In the genomic region with DNA sequence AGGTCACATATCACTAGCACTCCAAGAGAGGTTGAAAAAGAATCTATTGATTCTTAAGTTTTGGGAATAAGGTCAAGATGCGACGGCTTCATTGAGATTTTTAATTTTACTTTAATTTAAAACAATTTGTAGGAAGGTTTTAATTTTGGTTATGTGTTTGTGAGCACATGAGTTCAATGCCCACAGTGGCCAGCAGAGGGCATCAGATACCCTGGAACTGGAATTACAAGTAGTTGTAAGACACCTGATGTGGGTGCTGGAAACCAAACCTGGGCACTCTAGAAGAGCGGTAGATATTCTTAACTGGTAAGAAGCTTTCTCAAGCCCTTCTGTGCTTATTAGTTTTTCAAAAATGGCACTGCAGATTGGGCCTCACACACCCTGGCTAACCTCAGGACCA, we compare ENCODE assay signal across 17 mouse cellular contexts.
A peak's percentile ranks its signal among the peaks of the same experiment; 100 is the strongest.
DNase-seq lines count a peak whose midpoint lies in the region; ATAC-seq and TF ChIP-seq lines count a peak whose summit lies in the region.
"Had no signal": no experiment of that assay in that cellular context is flagged by ENCODE, and none has a peak within 500 bp of the region (broad histone marks: within the 10 kb centered on the region; RNA-seq: fewer than 3 reads in every experiment).

No protein-coding gene starts in this region.

- H3K9me3 ChIP-seq in E14TG2a.4 (ENCODE audit: low read length), result peaks cover 6% of the 10 kb centered on the region
- peaks cover 6% of the 10 kb centered on the region for H3K9me3 ChIP-seq in liver, postnatal 0 days (ENCODE audit: low read length)
- H3K9me3 ChIP-seq in forebrain, embryonic 16.5 days (ENCODE audit: control insufficient read depth, low read length), result peaks cover 6% of the 10 kb centered on the region
- H3K9me3 ChIP-seq: midbrain, embryonic 15.5 days had no signal

- peaks cover 22% of the 10 kb centered on the region; the same call in 1 of the 2 replicates for H3K36me3 ChIP-seq in E14TG2a.4 (ENCODE audit: insufficient read depth, low read length)
- H3K36me3 ChIP-seq in liver, postnatal 0 days (replicated peaks; ENCODE audit: insufficient read depth, low read length), result no peaks in the 10 kb centered on the region
- no peaks in the 10 kb centered on the region; the same call in 1 of the 2 replicates for H3K36me3 ChIP-seq in forebrain, embryonic 16.5 days (ENCODE audit: control insufficient read depth, insufficient read depth)
- H3K36me3 ChIP-seq: midbrain, embryonic 15.5 days had no signal

- no peak for ATAC-seq in liver, postnatal 0 days
- ATAC-seq in erythroblast, adult 5-6 weeks (replicated peaks; ENCODE audit: low FRiP score, poor library complexity, severe bottlenecking), result no peak
- no peak for ATAC-seq in forebrain, embryonic 16.5 days
- ATAC-seq: midbrain, embryonic 15.5 days; Patski had no signal

- peak; percentile 72 for TF ChIP-seq CTCF in E14TG2a.4 (conservative IDR thresholded peaks at IDR 0.05; ENCODE audit: low read length)
- TF ChIP-seq CTCF in liver, postnatal 0 days (IDR thresholded peaks at IDR 0.05; ENCODE audit: low read depth), result peak; percentile 50

- no peak overlapping the region for H3K4me2 ChIP-seq in liver, postnatal 0 days (ENCODE audit: low read depth, low read length)
- no peak overlapping the region for H3K4me2 ChIP-seq in forebrain, embryonic 16.5 days (ENCODE audit: low read length)
- H3K4me2 ChIP-seq: forebrain, embryonic 12.5 days; midbrain, embryonic 15.5 days had no signal

- TF ChIP-seq EP300 in liver, postnatal 0 days (IDR thresholded peaks at IDR 0.05; ENCODE audit: low read depth), result no peak

- H3K9ac ChIP-seq in liver, postnatal 0 days (replicated peaks), result no peak overlapping the region
- H3K9ac ChIP-seq in forebrain, embryonic 16.5 days (replicated peaks; ENCODE audit: low read depth, low read length), result no peak overlapping the region
- H3K9ac ChIP-seq: forebrain, embryonic 12.5 days; midbrain, embryonic 15.5 days had no signal

- no peaks in the 10 kb centered on the region for H3K27me3 ChIP-seq in E14TG2a.4 (ENCODE audit: insufficient read depth, low read length)
- H3K27me3 ChIP-seq in liver, postnatal 0 days (ENCODE audit: insufficient read depth, low read length), result no peaks in the 10 kb centered on the region
- no peaks in the 10 kb centered on the region for H3K27me3 ChIP-seq in forebrain, embryonic 16.5 days (replicated peaks; ENCODE audit: control insufficient read depth, insufficient read depth, low read length)
- H3K27me3 ChIP-seq: forebrain, embryonic 12.5 days; midbrain, embryonic 15.5 days; Patski had no signal

- no peak overlapping the region for H3K4me3 ChIP-seq in E14TG2a.4 (replicated peaks; ENCODE audit: low read length)
- no peak overlapping the region for H3K4me3 ChIP-seq in liver, postnatal 0 days (ENCODE audit: low read depth, low read length)
- no peak overlapping the region for H3K4me3 ChIP-seq in forebrain, embryonic 16.5 days (replicated peaks; ENCODE audit: low read length)
- H3K4me3 ChIP-seq: embryonic facial prominence, embryonic 10.5 days; forebrain, embryonic 12.5 days; midbrain, embryonic 15.5 days had no signal

- H3K4me1 ChIP-seq in E14TG2a.4 (replicated peaks; ENCODE audit: low read depth, low read length), result peaks cover 47% of the 10 kb centered on the region
- peaks cover 6% of the 10 kb centered on the region; the same call in 1 of the 2 replicates for H3K4me1 ChIP-seq in liver, postnatal 0 days (ENCODE audit: insufficient read depth)
- H3K4me1 ChIP-seq in forebrain, embryonic 16.5 days (replicated peaks; ENCODE audit: control insufficient read depth, insufficient read depth, low read length), result peaks cover 13% of the 10 kb centered on the region

- WGBS in liver, postnatal 0 days (ENCODE audit: insufficient replicate concordance), result 92% methylated on average over 3 of the region's 3 CpGs
- 98% methylated on average over 3 of the region's 3 CpGs for WGBS in forebrain, embryonic 16.5 days

- no peak overlapping the region for H3K27ac ChIP-seq in liver, postnatal 0 days (ENCODE audit: low read depth)
- H3K27ac ChIP-seq in forebrain, embryonic 16.5 days (ENCODE audit: low read length), result no peak overlapping the region
- H3K27ac ChIP-seq: embryonic facial prominence, embryonic 10.5 days; forebrain, embryonic 12.5 days; midbrain, embryonic 15.5 days had no signal

- DNase-seq in kidney, postnatal 10 days, result peak; percentile 38
- DNase-seq in kidney, postnatal 25 days, result no peak
- peak; percentile 48 for DNase-seq in 416B (ENCODE audit: low read depth)
- DNase-seq in liver, postnatal 0 days, result no peak
- DNase-seq: adrenal gland, postnatal 14 days; cerebellum, adult 11-12 months; heart, postnatal 36 days; kidney, adult 11 months; lung, adult 18-20 months; right cerebral cortex, postnatal 4 days had no signal

Comparison
In these comparisons a context has a peak if more than half of its experiments do, and no peak if none do; other contexts are left out.
1. DNase-seq: peak in kidney, postnatal 10 days (single experiment) and 416B (single experiment); none in kidney, postnatal 25 days (0 of 2) and liver, postnatal 0 days (single experiment).